Mouse (Mus musculus): ENCODE measurements around the gene Trpv3.

DNA sequence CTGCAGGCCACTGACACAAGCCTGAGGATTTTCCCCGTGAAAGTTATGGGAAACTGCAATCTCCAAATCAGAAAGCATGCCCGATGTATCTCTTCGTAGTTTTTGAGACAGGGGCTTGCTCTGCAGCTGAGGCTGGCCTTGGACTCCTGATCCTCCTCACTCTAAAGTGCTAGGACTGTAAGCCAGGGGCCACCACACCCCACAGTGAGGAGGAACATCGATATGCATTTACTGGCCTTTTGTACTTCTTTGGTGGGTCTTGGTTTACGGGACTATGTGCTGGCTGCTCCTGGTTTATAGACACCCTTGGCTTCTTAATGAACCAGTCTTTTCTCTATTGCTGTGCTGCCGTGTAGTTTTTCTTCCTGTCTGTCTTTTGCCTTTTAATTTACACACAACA lies 25.0 kb upstream of the Trpv3 start:
- TF ChIP-seq CTCF (IDR thresholded peaks at IDR 0.05; ENCODE audit: borderline replicate concordance, insufficient read depth, low read depth, low read length) (no peak), POLR2A (IDR thresholded peaks at IDR 0.05; ENCODE audit: borderline replicate concordance, insufficient read depth, low read length) (no peak)
